Mouse (Mus musculus) megakaryocyte, adult 5-6 weeks (primary cell): ENCODE results near the gene Slc41a3. TPM values are rescaled to one million over a fixed set of nuclear protein-coding genes. Genes with fewer than 3 reads are reported as not detected.
"Not testable (repeated sequence)": the region's sequence is repeated elsewhere in the genome, so short reads cannot be mapped to it uniquely, and the experiment has no call there.

Source experiments
- ATAC-seq: 2 replicates; pipeline ENCODE4 v1.8.0; 2016; ENCODE audit warnings: mild to moderate bottlenecking, inconsistent platforms; ENCODE audit not compliant: poor library complexity, severe bottlenecking
- total RNA-seq, 2 experiments: library from RNA; stranded (forward) in 1 of 2; stranded (reverse) in 1 of 2; fragments of 153-499, 151-499 nt in 1 of 2; fragments of 221-1000, 200-1000 nt in 1 of 2; gene quantifications; 2 replicates each; pipeline versions ENCODE4 v1.2.3 to v1.2.4; 2015 to 2017

Slc41a3 gene
- total RNA-seq, 2 experiments from 2014 or later: 5.8 to 11.6 TPM

DNA sequence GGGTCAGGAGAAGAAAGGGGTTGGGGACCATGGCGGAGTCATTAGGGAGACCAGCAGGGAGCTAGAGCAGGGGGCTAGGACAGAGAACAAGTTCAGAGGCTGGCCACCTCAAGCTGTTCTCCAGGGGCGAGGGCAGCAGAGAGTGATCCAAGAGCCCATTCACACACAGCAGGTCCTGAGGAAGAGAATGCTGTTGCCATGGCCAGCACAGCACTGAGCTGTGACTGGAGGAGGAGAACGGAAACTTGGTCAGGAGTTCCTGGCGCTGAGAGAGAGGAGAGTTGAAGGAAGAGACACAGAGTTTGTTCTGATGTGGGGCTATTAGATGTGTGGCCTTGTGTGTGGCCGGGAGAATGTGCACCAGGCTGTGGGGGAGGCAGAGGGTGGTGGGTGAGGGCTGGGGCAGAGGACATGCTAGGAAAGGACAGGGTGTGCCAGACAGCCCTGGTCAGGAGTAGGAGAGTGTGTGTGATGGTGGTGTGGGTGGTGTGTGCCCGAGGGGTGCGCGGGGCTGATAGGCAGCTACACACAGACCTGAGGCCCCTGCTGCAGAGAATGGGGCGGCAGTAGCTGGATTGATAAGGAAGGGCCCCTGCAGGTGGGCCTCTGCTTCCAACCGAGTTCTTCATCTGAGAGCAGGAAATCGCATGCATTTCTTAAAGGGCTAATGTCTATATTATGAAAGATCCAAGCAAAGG, 18.4 kb downstream of the Slc41a3 start:
- ATAC-seq: 0 out of 2 replicates have a peak, but pooled peaks have one; percentile 17

- ATAC-seq: no peak
Measured at GRCm38 (mm10) chr6:90623456-90623836, 18.9 kb downstream of the Slc41a3 start.

GRCm38 (mm10) chr6:90624184-90624583, 19.7 kb downstream of the Slc41a3 start:
- ATAC-seq: no peak

GRCm38 (mm10) chr6:90624733-90625132, 20.2 kb downstream of the Slc41a3 start:
- ATAC-seq: no peak

GRCm38 (mm10) chr6:90625207-90625994, 20.9 kb downstream of the Slc41a3 start:
- no peak for ATAC-seq

DNA sequence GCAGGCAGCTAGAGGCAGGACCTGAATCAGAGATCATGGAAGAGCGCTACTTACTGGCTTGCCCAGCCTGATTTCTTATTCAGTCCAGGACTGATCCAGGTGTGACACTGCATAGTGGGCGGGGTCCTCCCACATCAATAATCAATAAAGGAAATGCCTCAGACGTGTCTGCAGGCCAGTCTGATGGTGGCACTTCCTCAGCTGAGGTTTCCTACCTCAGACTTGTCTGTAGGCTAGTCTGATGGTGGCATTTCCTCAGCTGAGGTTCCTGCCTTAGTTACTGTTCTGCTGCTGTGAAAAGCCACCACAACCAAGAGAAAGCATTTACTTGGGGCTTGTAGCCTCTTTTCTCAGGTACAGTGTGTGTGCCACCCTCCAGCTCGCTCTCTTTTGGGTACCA, 23.0 kb downstream of the Slc41a3 start:
- no peak for ATAC-seq

- peak; percentile 73 for ATAC-seq
Measured at GRCm38 (mm10) chr6:90629506-90629905, 25.0 kb downstream of the Slc41a3 start.

GRCm38 (mm10) chr6:90630427-90630826, 25.9 kb downstream of the Slc41a3 start:
- ATAC-seq: peak; percentile 63

DNA sequence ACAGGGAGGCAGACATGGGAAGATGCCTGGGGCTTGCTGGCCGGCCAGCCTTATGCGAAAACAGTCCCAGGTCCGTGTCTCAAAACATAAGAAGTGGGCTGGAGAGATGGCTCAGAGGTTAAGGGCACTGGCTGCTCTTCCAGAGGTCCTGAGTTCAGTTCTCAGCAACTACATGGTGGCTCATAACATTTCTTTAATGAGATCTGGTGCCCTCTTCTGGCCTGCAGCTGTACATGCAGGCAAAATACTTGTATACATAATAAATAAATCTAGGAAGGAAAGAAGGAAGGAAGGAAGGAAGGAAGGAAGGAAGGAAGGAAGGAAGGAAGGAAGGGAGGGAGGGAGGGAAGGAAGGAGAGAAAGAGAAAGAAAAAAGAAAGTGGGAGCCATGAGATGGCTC, 28.0 kb downstream of the Slc41a3 start:
- not testable (repeated sequence) for ATAC-seq

- no peak for ATAC-seq
Measured at GRCm38 (mm10) chr6:90635081-90635480, 30.6 kb downstream of the Slc41a3 start.

GRCm38 (mm10) chr6:90635611-90636010, 31.1 kb downstream of the Slc41a3 start:
- no peak for ATAC-seq

DNA sequence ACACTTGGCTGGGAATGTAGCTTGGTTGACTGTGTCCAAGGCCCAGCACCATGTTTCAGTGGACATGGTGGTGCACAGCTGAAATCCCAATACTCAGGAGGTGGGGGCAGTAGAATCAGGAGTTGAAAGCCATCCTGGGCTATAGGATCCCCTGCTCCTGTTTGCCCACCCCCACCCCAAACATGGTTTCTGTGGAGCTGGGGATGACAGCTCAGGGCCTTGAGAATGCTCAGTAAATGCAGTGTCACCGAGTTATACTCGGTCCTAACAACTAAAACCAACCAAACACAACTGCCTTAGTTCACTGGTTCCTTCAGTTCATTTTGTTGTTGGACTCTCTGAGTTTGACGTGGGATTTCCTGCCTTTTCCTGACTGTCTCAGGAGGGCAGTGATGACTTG, 38.5 kb downstream of the Slc41a3 start:
- ATAC-seq: no peak

- no peak for ATAC-seq
Measured at GRCm38 (mm10) chr6:90644965-90645364, 40.4 kb downstream of the Slc41a3 start.

DNA sequence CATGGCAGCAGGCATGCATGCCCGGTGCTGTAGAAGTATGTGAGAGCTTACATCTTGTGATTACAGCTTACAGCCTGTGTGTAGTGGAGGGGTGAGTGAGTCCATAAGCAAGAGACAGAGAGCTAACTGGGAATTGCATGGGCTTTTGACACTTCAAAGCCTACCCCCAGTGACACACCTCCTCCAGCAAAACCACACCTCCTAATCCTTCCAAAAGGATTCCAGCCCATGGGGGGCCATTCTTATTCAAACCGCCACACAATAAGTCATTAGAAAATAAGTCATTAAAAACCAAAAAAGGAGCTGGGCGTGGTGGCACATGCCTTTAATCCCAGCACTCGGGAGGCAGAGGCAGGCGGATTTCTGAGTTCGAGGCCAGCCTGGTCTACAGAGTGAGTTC, 43.9 kb downstream of the Slc41a3 start:
- ATAC-seq: no peak

DNA sequence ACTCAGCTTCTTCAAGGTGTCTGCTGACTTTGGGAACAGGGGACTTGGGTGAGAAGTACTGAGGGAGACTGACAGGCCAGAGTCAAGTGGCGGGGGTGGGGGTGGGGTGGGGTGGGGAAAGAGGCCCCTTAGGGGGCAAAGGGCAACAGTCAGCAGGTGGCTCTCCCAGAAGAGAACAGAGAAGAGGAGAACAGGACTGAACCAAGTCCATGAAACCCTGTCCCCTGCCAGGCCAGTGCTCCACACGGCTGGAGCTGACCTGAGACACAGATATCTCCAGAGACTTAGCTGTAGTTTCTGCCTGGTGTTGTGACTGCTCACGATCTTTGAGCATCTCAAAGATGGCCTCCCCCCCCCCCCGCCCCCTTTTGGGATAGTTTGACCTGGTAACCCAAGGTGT, 44.8 kb downstream of the Slc41a3 start:
- ATAC-seq: no peak

- ATAC-seq: no peak
Measured at GRCm38 (mm10) chr6:90650634-90651033, 46.1 kb downstream of the Slc41a3 start.

GRCm38 (mm10) chr6:90653736-90654135, 49.2 kb downstream of the Slc41a3 start:
- ATAC-seq: peak; percentile 72

DNA sequence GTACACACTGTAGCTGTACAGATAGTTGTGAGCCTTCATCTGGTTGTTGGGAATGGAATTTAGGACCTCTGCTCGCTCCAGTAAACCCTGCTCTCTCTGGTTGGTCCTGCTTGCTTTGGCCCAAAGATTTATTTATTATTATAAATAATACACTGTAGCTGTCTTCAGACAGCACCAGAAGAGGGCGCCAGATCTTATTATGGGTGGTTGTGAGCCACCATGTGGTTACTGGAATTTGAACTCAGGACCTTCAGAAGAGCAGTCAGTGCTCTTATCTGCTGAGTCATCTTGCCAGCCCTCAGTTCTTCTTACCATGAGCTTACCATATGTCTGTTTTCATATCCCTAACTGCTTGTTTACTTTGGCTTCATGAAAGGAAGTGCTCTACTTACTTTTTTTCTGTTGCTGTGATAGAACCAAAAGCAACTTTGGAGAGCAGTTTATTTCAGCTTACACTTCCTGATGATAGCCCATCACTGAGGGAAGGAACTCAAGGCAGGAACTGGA, 51.9 kb downstream of the Slc41a3 start:
- not testable (repeated sequence) for ATAC-seq

DNA sequence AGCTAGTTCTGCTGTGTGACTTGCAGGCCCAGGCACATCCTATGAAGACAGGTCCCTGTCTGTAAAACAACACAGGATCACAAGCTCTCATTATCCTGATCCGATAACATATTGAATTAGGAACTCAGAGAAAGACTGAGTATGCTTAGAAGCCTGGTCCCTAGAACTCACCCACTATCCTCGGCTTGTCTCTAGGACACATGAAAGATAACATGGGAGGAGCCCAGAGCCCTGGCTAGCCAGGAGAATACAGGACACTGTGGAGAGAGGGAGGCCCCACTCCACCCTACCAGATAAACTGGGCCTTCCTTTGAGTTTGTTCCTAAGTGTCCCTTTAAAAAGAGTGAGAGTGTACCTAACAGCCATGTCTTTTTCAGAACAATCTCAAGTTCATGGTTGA, 55.4 kb downstream of the Slc41a3 start:
- ATAC-seq: no peak

DNA sequence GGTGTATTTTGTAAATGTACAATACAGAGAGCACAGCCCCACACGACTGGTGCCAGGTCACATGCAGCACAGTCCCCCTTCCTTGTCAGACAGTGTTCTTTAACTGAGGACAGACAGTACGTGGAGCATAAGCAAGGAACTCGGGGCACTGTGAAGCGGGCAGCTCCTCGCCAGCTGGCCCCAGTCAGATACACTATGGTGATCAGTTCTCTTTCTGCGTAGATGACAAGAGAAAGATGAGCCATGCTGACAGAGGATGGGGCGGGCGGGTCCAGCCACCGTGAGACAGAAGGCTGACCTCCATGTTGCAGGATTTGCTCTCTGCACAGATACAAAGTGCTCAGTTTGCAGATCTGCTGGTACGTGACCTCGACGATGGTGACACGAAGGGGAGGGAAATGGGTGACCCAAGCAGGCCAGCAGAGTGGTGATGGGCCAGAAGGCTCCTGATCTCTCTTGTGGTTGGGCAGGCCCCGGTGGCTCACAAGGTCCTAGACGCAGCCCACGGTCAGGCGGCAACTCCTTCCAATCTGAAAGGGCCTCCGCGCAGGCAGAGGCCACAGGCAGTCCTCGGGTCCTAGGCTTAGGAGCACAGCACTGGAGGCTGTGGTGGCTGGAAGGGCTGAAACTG, 56.0 kb downstream of the Slc41a3 start:
- ATAC-seq: no peak

GRCm38 (mm10) chr6:90661029-90661399, 56.5 kb downstream of the Slc41a3 start:
- ATAC-seq: no peak

- no peak for ATAC-seq
Measured at GRCm38 (mm10) chr6:90662148-90662547, 57.6 kb downstream of the Slc41a3 start.
